Mouse (Mus musculus): ENCODE results near the gene Srpx2. TPM values are rescaled to one million over a fixed set of nuclear protein-coding genes. Genes with fewer than 3 reads are reported as not detected.

The Srpx2 gene
- total RNA-seq, 2 experiments from 2014 or later: 21.7 to 22.6 TPM

Other genes with a start within 250 kb of the Srpx2 start
- gene Pcdh19, start 219.4 kb upstream of the Srpx2 start, total RNA-seq (2021): 10 to 100 TPM; 14.7 to 15.6 TPM
- 100 to 1,000 TPM; 127 to 255 TPM for gene Tnmd, start 57.4 kb upstream of the Srpx2 start, total RNA-seq (2021)
- gene Tspan6, start 10.0 kb upstream of the Srpx2 start, total RNA-seq (2021): 10 to 100 TPM; 28.7 to 33.7 TPM
- gene Sytl4, start 73.4 kb downstream of the Srpx2 start, total RNA-seq (2021): 1 to 10 TPM; 1.1 to 1.2 TPM
- gene Cstf2, start 150.8 kb downstream of the Srpx2 start, total RNA-seq (2021): 10 to 100 TPM; 29.7 to 34.1 TPM